Mouse (Mus musculus): ENCODE results near the gene Relch. TPM values are rescaled to one million over a fixed set of nuclear protein-coding genes. Genes with fewer than 3 reads are reported as not detected.
"Not testable (repeated sequence)": the region's sequence is repeated elsewhere in the genome, so short reads cannot be mapped to it uniquely, and the experiment has no call there.

The Relch gene
- polyA plus RNA-seq, 1 experiment from 2014 or later, result 33.0 TPM

DNA sequence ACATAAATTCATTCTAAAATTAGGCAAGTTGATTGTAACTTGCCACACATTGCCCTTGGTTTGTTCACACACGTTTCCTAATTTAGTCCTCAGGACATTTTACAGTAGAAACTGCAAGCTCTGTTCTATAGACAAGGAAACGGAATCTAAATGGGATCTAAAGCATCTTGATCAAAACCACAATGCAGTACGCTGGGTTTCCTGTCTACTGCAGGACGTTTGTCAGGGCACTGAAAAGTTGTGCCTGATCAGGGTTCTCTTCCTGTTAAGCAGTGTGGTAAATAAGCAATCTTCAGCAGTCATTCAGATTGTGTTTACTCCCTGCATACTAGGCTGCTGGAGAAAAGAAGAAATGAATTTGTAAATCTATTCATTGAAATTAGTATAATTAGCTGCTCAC lies 88.5 kb downstream of the Relch start:
- Histone ChIP-seq H3K9ac (ENCODE audit: low read length) (no peak overlapping the region), H3K4me2 (ENCODE audit: low read depth, low read length, severe bottlenecking) (no peak overlapping the region), H3K27ac (ENCODE audit: low read depth, low read length) (no peak overlapping the region), H3K36me3 (ENCODE audit: control insufficient read depth, insufficient read depth, low read length) (no peaks in the 10 kb centered on the region; the same call in 1 of the 2 replicates), H3K4me1 (replicated peaks; ENCODE audit: control insufficient read depth, insufficient read depth, low read length) (no peaks in the 10 kb centered on the region), H3K9me3 (ENCODE audit: control insufficient read depth, low read length) (no peaks in the 10 kb centered on the region), H3K4me3 (ENCODE audit: low read depth, low read length) (no peak overlapping the region), H3K27me3 (ENCODE audit: control insufficient read depth, insufficient read depth, low read length) (no peaks in the 10 kb centered on the region)
- DNase-seq (ENCODE audit: low spot score) (no peak), ATAC-seq (replicated peaks; ENCODE audit: low FRiP score) (no peak)
- 83% methylated on average over 4 of the region's 4 CpGs for WGBS

DNA sequence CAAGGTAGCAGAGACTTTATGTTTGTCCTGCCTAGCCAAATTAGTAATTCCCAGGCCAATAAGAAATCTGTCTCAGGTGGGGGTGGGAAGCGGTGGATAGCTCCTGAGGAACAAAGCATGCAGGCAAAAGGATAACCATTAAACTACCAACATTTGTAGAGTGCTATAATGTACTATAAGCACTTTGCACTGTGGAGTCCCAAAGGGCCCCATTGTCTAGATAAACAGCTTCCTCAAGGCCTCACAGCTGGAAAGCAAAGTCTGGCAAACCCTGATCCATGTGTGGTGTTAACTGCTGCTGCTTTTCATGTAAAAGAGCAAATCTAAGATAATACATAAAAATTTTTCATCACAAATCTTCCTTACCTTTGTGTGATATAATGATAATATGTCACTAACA lies 89.3 kb downstream of the Relch start:
- no peak for DNase-seq (ENCODE audit: low spot score)
- ATAC-seq (replicated peaks; ENCODE audit: low FRiP score), result no peak
- Histone ChIP-seq H3K4me3 (ENCODE audit: low read depth, low read length) (no peak overlapping the region), H3K4me1 (replicated peaks; ENCODE audit: control insufficient read depth, insufficient read depth, low read length) (no peaks in the 10 kb centered on the region), H3K27me3 (ENCODE audit: control insufficient read depth, insufficient read depth, low read length) (no peaks in the 10 kb centered on the region), H3K9ac (ENCODE audit: low read length) (no peak overlapping the region), H3K9me3 (ENCODE audit: control insufficient read depth, low read length) (no peaks in the 10 kb centered on the region), H3K27ac (ENCODE audit: low read depth, low read length) (no peak overlapping the region), H3K36me3 (ENCODE audit: control insufficient read depth, insufficient read depth, low read length) (no peaks in the 10 kb centered on the region; the same call in 1 of the 2 replicates), H3K4me2 (ENCODE audit: low read depth, low read length, severe bottlenecking) (no peak overlapping the region)
- WGBS, result 84% methylated on average over 1 of the region's 1 CpGs

DNA sequence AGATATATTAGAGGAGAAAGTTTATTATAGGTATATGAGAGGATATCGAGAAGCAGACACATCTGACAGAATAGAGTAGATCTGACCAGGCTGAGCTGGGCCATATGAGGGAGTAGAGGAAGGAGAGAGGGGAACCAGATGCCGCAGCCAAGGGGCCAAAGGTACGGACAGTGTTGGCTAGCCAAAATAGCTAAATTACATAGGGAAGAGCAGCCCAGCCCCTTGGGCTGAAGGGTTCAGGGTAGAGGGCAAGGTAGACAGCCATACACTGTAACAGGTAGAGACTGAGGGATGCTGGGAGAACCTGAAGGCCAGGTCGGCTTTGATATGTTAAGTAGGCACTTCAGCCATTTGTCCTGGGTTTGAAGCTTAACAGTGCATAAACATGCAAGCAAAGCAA lies 95.1 kb downstream of the Relch start:
- ATAC-seq (replicated peaks; ENCODE audit: low FRiP score), result no peak
- H3K36me3 ChIP-seq (ENCODE audit: control insufficient read depth, insufficient read depth, low read length), result no peaks in the 10 kb centered on the region
- H3K9me3 ChIP-seq (ENCODE audit: control insufficient read depth, low read length), result no peaks in the 10 kb centered on the region; the same call in 1 of the 2 replicates
- 91% methylated on average over 4 of the region's 4 CpGs for WGBS
- H3K27me3 ChIP-seq (ENCODE audit: control insufficient read depth, insufficient read depth, low read length), result no peaks in the 10 kb centered on the region
- no peak overlapping the region for H3K4me2 ChIP-seq (ENCODE audit: low read depth, low read length, severe bottlenecking)
- H3K27ac ChIP-seq (ENCODE audit: low read depth, low read length), result no peak overlapping the region
- no peak for DNase-seq (ENCODE audit: low spot score)
- H3K4me3 ChIP-seq (ENCODE audit: low read depth, low read length), result no peak overlapping the region
- H3K4me1 ChIP-seq (replicated peaks; ENCODE audit: control insufficient read depth, insufficient read depth, low read length), result no peaks in the 10 kb centered on the region
- no peak overlapping the region for H3K9ac ChIP-seq (ENCODE audit: low read length)

DNA sequence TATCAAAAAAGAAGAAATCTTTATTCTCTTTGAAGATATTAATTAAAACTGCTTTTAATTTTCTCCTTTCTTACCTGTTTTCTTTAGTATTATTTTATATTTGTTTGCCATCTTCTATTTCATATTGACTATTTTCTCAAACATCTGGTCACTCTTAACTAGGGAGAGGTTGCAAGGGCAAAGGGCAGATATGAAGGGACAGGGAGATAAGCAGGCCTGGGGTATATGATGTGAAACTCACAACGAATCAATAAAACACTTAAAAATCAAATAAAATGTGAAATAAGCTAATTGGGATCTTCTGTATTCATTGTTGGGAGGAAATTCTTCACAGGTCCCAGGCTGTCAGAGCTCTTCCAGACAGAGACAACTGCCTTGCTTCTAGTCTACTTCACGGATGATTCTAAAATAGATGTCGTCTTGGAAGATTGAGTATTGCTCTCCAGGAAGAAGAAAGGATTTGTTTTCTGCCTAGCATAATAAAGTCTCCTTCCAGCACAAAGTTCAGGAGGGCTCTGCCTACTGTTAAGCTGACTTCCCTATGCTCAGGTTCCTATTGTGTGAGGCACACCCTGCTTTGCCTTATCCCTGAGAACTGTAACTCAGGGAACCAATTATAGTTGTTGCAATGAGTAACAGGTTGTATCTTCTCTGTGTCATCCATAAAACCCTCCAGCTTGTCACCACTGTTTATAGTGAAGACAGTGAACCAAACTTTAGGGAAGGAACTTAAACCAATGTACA lies 95.9 kb downstream of the Relch start:
- Histone ChIP-seq H3K27me3 (ENCODE audit: control insufficient read depth, insufficient read depth, low read length) (no peaks in the 10 kb centered on the region), H3K9me3 (ENCODE audit: control insufficient read depth, low read length) (no peaks in the 10 kb centered on the region; the same call in 1 of the 2 replicates), H3K4me1 (replicated peaks; ENCODE audit: control insufficient read depth, insufficient read depth, low read length) (no peaks in the 10 kb centered on the region), H3K4me2 (ENCODE audit: low read depth, low read length, severe bottlenecking) (no peak overlapping the region), H3K27ac (ENCODE audit: low read depth, low read length) (no peak overlapping the region), H3K9ac (ENCODE audit: low read length) (no peak overlapping the region), H3K36me3 (ENCODE audit: control insufficient read depth, insufficient read depth, low read length) (no peaks in the 10 kb centered on the region), H3K4me3 (ENCODE audit: low read depth, low read length) (no peak overlapping the region)
- no peak for DNase-seq (ENCODE audit: low spot score)
- 83% methylated on average over 3 of the region's 3 CpGs for WGBS
- no peak for ATAC-seq (replicated peaks; ENCODE audit: low FRiP score)

DNA sequence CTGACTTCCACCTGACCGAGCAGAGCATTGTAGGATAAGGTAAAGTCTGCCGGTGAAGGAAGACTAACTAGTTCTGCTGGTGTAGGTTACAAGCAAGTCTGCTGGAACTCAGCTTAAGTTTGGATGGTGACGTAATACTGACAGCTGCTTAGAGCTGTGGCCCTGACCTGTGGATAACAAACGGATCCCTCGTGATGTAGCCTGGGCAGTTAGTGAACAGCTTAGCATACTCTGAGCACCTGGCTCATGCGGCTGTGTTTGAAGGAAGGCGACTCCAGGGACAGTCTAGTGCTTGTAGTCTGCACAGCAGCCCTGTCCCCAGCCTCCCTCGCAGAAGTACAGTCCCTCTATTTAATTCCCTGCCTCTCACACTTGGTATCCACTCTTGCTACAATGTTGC lies 101.9 kb downstream of the Relch start:
- DNase-seq (ENCODE audit: low spot score) (no peak), ATAC-seq (replicated peaks; ENCODE audit: low FRiP score) (no peak)
- Histone ChIP-seq H3K9ac (ENCODE audit: low read length) (no peak overlapping the region), H3K36me3 (ENCODE audit: control insufficient read depth, insufficient read depth, low read length) (no peaks in the 10 kb centered on the region), H3K27ac (ENCODE audit: low read depth, low read length) (no peak overlapping the region), H3K4me3 (ENCODE audit: low read depth, low read length) (no peak overlapping the region), H3K4me1 (replicated peaks; ENCODE audit: control insufficient read depth, insufficient read depth, low read length) (no peaks in the 10 kb centered on the region), H3K27me3 (ENCODE audit: control insufficient read depth, insufficient read depth, low read length) (no peaks in the 10 kb centered on the region), H3K4me2 (ENCODE audit: low read depth, low read length, severe bottlenecking) (no peak overlapping the region), H3K9me3 (ENCODE audit: control insufficient read depth, low read length) (no peaks in the 10 kb centered on the region; the same call in 1 of the 2 replicates)
- WGBS, result 83% methylated on average over 8 of the region's 8 CpGs

DNA sequence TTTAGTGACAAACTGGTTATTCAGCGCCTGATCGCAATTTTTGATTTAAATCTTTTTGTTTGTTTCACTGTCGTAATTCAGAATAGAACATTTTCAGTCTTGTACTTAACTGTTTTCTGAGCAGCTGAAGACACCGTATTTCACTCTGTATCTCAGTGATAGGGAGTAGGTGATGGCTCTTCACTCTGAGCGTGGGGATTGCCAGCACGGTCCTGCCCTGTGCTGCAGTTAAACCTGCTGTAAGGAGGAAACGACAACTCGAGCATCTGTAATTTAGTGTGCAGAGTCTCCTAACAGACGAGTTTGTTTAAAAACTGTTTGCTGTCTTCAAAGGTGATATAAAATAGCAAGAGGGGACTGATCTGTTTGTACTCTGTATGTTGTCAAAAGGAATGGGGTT lies 102.4 kb downstream of the Relch start:
- 95% methylated on average over 9 of the region's 9 CpGs for WGBS
- ATAC-seq (replicated peaks; ENCODE audit: low FRiP score); H3K9ac ChIP-seq (ENCODE audit: low read length); H3K27me3 ChIP-seq (ENCODE audit: control insufficient read depth, insufficient read depth, low read length); H3K36me3 ChIP-seq (ENCODE audit: control insufficient read depth, insufficient read depth, low read length); DNase-seq (ENCODE audit: low spot score); H3K27ac ChIP-seq (ENCODE audit: low read depth, low read length); H3K4me1 ChIP-seq (replicated peaks; ENCODE audit: control insufficient read depth, insufficient read depth, low read length); H3K4me2 ChIP-seq (ENCODE audit: low read depth, low read length, severe bottlenecking); H3K9me3 ChIP-seq (ENCODE audit: control insufficient read depth, low read length); H3K4me3 ChIP-seq (ENCODE audit: low read depth, low read length): not testable (repeated sequence)

DNA sequence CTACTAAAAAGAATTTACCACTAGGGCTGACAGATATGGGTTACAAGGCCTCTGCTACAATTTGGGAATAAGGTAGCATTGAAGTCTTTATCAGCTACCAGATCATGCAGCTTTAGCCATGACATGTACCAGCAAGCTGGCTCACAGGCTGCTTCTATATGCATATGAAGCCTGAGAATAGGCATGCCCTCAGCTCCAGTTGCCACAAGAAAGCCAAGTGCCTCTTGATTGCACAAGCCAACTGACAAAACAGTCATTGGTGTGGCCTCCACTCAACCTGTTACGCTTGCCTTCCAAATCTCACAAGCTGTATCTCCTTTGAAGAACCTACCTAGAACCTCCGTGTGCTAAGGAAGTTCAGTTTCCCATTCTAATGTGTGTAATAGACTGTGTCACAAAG lies 104.7 kb downstream of the Relch start:
- Histone ChIP-seq H3K4me3 (ENCODE audit: low read depth, low read length) (no peak overlapping the region), H3K27me3 (ENCODE audit: control insufficient read depth, insufficient read depth, low read length) (no peaks in the 10 kb centered on the region), H3K4me2 (ENCODE audit: low read depth, low read length, severe bottlenecking) (no peak overlapping the region), H3K36me3 (ENCODE audit: control insufficient read depth, insufficient read depth, low read length) (no peaks in the 10 kb centered on the region), H3K4me1 (replicated peaks; ENCODE audit: control insufficient read depth, insufficient read depth, low read length) (no peaks in the 10 kb centered on the region), H3K9ac (ENCODE audit: low read length) (no peak overlapping the region), H3K27ac (ENCODE audit: low read depth, low read length) (no peak overlapping the region), H3K9me3 (ENCODE audit: control insufficient read depth, low read length) (no peaks in the 10 kb centered on the region; the same call in 1 of the 2 replicates)
- DNase-seq (ENCODE audit: low spot score) (no peak), ATAC-seq (replicated peaks; ENCODE audit: low FRiP score) (no peak)
- WGBS, result 88% methylated on average over 2 of the region's 2 CpGs

DNA sequence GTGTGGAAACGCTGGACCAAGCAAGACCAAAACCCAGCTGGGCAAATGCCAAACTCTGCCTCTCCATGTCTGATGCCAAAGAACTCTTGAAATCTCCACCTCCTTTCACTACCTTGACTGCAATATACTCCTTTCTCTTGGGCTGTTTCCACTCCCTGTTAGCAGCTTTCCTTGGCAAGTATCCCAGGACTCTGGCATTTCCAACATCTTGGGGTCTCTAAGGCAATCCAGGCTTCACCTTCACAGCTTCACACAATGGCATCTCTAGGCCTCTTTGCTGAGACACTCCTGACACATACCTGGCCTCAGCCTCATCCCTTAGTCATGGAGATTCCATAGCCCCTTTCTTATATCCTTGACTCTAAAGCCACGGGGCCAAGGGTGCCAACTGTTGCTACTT lies 107.0 kb downstream of the Relch start:
- no peak overlapping the region for H3K27ac ChIP-seq (ENCODE audit: low read depth, low read length)
- no peaks in the 10 kb centered on the region for H3K27me3 ChIP-seq (ENCODE audit: control insufficient read depth, insufficient read depth, low read length)
- no peaks in the 10 kb centered on the region for H3K9me3 ChIP-seq (ENCODE audit: control insufficient read depth, low read length)
- ATAC-seq (replicated peaks; ENCODE audit: low FRiP score) (no peak), DNase-seq (ENCODE audit: low spot score) (no peak)
- H3K4me2 ChIP-seq (ENCODE audit: low read depth, low read length, severe bottlenecking), result no peak overlapping the region
- WGBS, result 82% methylated on average over 2 of the region's 2 CpGs
- H3K9ac ChIP-seq (ENCODE audit: low read length), result no peak overlapping the region
- H3K36me3 ChIP-seq (ENCODE audit: control insufficient read depth, insufficient read depth, low read length), result no peaks in the 10 kb centered on the region
- H3K4me1 ChIP-seq (replicated peaks; ENCODE audit: control insufficient read depth, insufficient read depth, low read length), result no peaks in the 10 kb centered on the region
- no peak overlapping the region for H3K4me3 ChIP-seq (ENCODE audit: low read depth, low read length)

DNA sequence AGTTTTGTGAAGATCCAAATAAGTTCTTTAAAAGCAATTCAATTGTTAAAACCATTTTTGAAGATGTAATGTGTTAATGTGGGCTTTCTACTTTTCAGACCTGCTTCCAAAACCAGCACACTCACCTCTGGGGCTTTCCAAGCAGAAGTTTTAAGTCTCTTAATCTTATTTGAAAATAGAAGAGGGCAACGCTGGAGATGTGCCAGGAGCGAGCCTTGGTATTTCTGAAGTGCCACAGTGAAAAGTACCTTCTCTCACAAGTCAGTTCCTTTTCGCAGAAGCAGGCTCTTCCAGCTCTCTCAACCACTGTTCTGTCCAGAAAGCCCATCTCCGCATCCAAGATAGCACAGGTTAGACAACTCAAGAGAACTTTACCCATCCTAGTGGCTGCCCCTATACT lies 112.8 kb downstream of the Relch start:
- peaks cover 15% of the 10 kb centered on the region for H3K27me3 ChIP-seq (ENCODE audit: control insufficient read depth, insufficient read depth, low read length)
- 0 out of 2 replicates have a peak, but pooled peaks cover 4% of the 10 kb centered on the region for H3K4me1 ChIP-seq (replicated peaks; ENCODE audit: control insufficient read depth, insufficient read depth, low read length)
- DNase-seq (ENCODE audit: low spot score) (no peak), ATAC-seq (replicated peaks; ENCODE audit: low FRiP score) (no peak)
- no peak overlapping the region for H3K9ac ChIP-seq (ENCODE audit: low read length)
- no peak overlapping the region for H3K27ac ChIP-seq (ENCODE audit: low read depth, low read length)
- H3K4me2 ChIP-seq (ENCODE audit: low read depth, low read length, severe bottlenecking), result no peak overlapping the region
- H3K9me3 ChIP-seq (ENCODE audit: control insufficient read depth, low read length), result no peaks in the 10 kb centered on the region
- H3K36me3 ChIP-seq (ENCODE audit: control insufficient read depth, insufficient read depth, low read length), result no peaks in the 10 kb centered on the region
- WGBS, result 90% methylated on average over 4 of the region's 4 CpGs
- no peak overlapping the region for H3K4me3 ChIP-seq (ENCODE audit: low read depth, low read length)

Data from forebrain, embryonic 11.5 days (tissue).